Mouse (Mus musculus): ENCODE data around the gene Nfkbib. TPM values are rescaled to one million over a fixed set of nuclear protein-coding genes. Genes with fewer than 3 reads are reported as not detected.

The Nfkbib gene
- polyA plus RNA-seq, 1 experiment = 13.8 TPM

- no peak overlapping the region for H3K4me3 ChIP-seq (ENCODE audit: insufficient read depth, low read length)
- H3K4me1 ChIP-seq (ENCODE audit: control insufficient read depth, insufficient read depth, low read length) = no peaks in the 10 kb centered on the region; the same call in 1 of the 2 replicates
- TF ChIP-seq POLR2A (IDR thresholded peaks at IDR 0.05; ENCODE audit: low read depth, low read length) (no peak), CTCF (IDR thresholded peaks at IDR 0.05; ENCODE audit: borderline replicate concordance, insufficient read depth, low read length) (peak; percentile 52; the same call in 1 of the 2 replicates)
- no peak overlapping the region for H3K27ac ChIP-seq (ENCODE audit: insufficient read depth, low read length)
Measured at GRCm38 (mm10) chr7:28727649-28728340, 39.5 kb downstream of the Nfkbib start.

GRCm38 (mm10) chr7:28726600-28726999, 40.7 kb downstream of the Nfkbib start:
- Histone ChIP-seq H3K27ac (ENCODE audit: insufficient read depth, low read length) (no peak overlapping the region), H3K4me3 (ENCODE audit: insufficient read depth, low read length) (no peak overlapping the region), H3K4me1 (ENCODE audit: control insufficient read depth, insufficient read depth, low read length) (no peaks in the 10 kb centered on the region; the same call in 1 of the 2 replicates)
- no peak for TF ChIP-seq POLR2A (IDR thresholded peaks at IDR 0.05; ENCODE audit: low read depth, low read length)
- TF ChIP-seq CTCF (IDR thresholded peaks at IDR 0.05; ENCODE audit: borderline replicate concordance, insufficient read depth, low read length) = peak; percentile 80

- TF ChIP-seq CTCF (IDR thresholded peaks at IDR 0.05; ENCODE audit: borderline replicate concordance, insufficient read depth, low read length) (no peak), POLR2A (IDR thresholded peaks at IDR 0.05; ENCODE audit: low read depth, low read length) (no peak)
- Histone ChIP-seq H3K4me3 (ENCODE audit: insufficient read depth, low read length) (no peak overlapping the region), H3K4me1 (ENCODE audit: control insufficient read depth, insufficient read depth, low read length) (peaks cover 2% of the 10 kb centered on the region), H3K27ac (ENCODE audit: insufficient read depth, low read length) (no peak overlapping the region)
Measured at GRCm38 (mm10) chr7:28724613-28725012, 42.7 kb downstream of the Nfkbib start.

GRCm38 (mm10) chr7:28722079-28722478, 45.2 kb downstream of the Nfkbib start:
- no peak for TF ChIP-seq POLR2A (IDR thresholded peaks at IDR 0.05; ENCODE audit: low read depth, low read length)
- TF ChIP-seq CTCF (IDR thresholded peaks at IDR 0.05; ENCODE audit: borderline replicate concordance, insufficient read depth, low read length) = no peak
- Histone ChIP-seq H3K4me1 (ENCODE audit: control insufficient read depth, insufficient read depth, low read length) (peaks cover 2% of the 10 kb centered on the region), H3K4me3 (ENCODE audit: insufficient read depth, low read length) (no peak overlapping the region), H3K27ac (ENCODE audit: insufficient read depth, low read length) (no peak overlapping the region)

- H3K4me3 ChIP-seq (ENCODE audit: insufficient read depth, low read length) = no peak overlapping the region
- peaks cover 2% of the 10 kb centered on the region for H3K4me1 ChIP-seq (ENCODE audit: control insufficient read depth, insufficient read depth, low read length)
- TF ChIP-seq POLR2A (IDR thresholded peaks at IDR 0.05; ENCODE audit: low read depth, low read length) (no peak), CTCF (IDR thresholded peaks at IDR 0.05; ENCODE audit: borderline replicate concordance, insufficient read depth, low read length) (no peak)
- no peak overlapping the region for H3K27ac ChIP-seq (ENCODE audit: insufficient read depth, low read length)
Measured at GRCm38 (mm10) chr7:28720753-28721537, 46.4 kb downstream of the Nfkbib start.

GRCm38 (mm10) chr7:28719650-28720049, 47.7 kb downstream of the Nfkbib start:
- no peak overlapping the region for H3K27ac ChIP-seq (ENCODE audit: insufficient read depth, low read length)
- TF ChIP-seq POLR2A (IDR thresholded peaks at IDR 0.05; ENCODE audit: low read depth, low read length) (no peak), CTCF (IDR thresholded peaks at IDR 0.05; ENCODE audit: borderline replicate concordance, insufficient read depth, low read length) (no peak)
- H3K4me1 ChIP-seq (ENCODE audit: control insufficient read depth, insufficient read depth, low read length) = peaks cover 3% of the 10 kb centered on the region
- H3K4me3 ChIP-seq (ENCODE audit: insufficient read depth, low read length) = no peak overlapping the region

GRCm38 (mm10) chr7:28719159-28719558, 48.2 kb downstream of the Nfkbib start:
- peaks cover 3% of the 10 kb centered on the region; the same call in 1 of the 2 replicates for H3K4me1 ChIP-seq (ENCODE audit: control insufficient read depth, insufficient read depth, low read length)
- TF ChIP-seq POLR2A (IDR thresholded peaks at IDR 0.05; ENCODE audit: low read depth, low read length) (no peak), CTCF (IDR thresholded peaks at IDR 0.05; ENCODE audit: borderline replicate concordance, insufficient read depth, low read length) (no peak)
- H3K27ac ChIP-seq (ENCODE audit: insufficient read depth, low read length) = no peak overlapping the region
- no peak overlapping the region for H3K4me3 ChIP-seq (ENCODE audit: insufficient read depth, low read length)

GRCm38 (mm10) chr7:28717726-28718125, 49.6 kb downstream of the Nfkbib start:
- Histone ChIP-seq H3K4me3 (ENCODE audit: insufficient read depth, low read length) (peak overlapping the region; percentile 62), H3K4me1 (ENCODE audit: control insufficient read depth, insufficient read depth, low read length) (peaks cover 3% of the 10 kb centered on the region; the same call in 1 of the 2 replicates), H3K27ac (ENCODE audit: insufficient read depth, low read length) (no peak overlapping the region)
- TF ChIP-seq CTCF (IDR thresholded peaks at IDR 0.05; ENCODE audit: borderline replicate concordance, insufficient read depth, low read length) = no peak
- no peak for TF ChIP-seq POLR2A (IDR thresholded peaks at IDR 0.05; ENCODE audit: low read depth, low read length)

GRCm38 (mm10) chr7:28716590-28717281, 50.6 kb downstream of the Nfkbib start, which contains the start of gene Fbxo17:
Gene Fbxo17, plus strand, starts transcription at chr7:28716804.
- Histone ChIP-seq H3K4me3 (ENCODE audit: insufficient read depth, low read length) (peak within 1 kb of the TSS; percentile 62), H3K27ac (ENCODE audit: insufficient read depth, low read length) (peak within 1 kb of the TSS; percentile 52), H3K4me1 (ENCODE audit: control insufficient read depth, insufficient read depth, low read length) (peaks cover 3% of the 10 kb centered on the region; the same call in 1 of the 2 replicates)
- TF ChIP-seq POLR2A (IDR thresholded peaks at IDR 0.05; ENCODE audit: low read depth, low read length) = peak; percentile 71
- TF ChIP-seq CTCF (IDR thresholded peaks at IDR 0.05; ENCODE audit: borderline replicate concordance, insufficient read depth, low read length) = no peak

All from embryonic fibroblast, embryonic 13.5 days (primary cell).